Mouse (Mus musculus): ENCODE results near the gene Notch1.

Gene Notch1

GRCm38 (mm10) chr2:26516275-26516674, at the start of gene Notch1:
TSS of gene Notch1 (minus strand) at chr2:26516663.
- no peak for DNase-seq (ENCODE audit: low spot score in 2 of 2)

DNA sequence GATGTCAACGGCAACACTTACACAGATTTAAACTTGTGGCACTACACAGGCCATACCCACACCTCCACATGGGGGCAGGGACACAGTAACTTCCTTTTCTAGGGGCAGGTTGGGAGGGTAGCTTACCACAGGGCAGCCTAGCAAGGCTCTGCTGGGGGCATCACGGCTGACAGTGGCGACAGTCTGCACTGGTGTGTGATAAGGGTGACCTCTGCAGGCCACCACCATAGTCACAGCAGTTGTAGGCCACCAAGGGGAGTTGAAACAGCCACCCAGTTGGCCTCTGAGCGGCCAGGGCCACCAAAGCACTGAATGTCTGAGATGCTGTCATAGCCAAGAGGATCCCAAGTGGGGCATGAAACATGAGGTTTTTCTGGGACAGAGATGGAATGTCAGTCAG, 49.8 kb upstream of the Notch1 start:
- peak; percentile 69 to 76 for DNase-seq (ENCODE audit: low spot score in 2 of 2)

- DNase-seq (ENCODE audit: low spot score in 2 of 2) = no peak
Measured at GRCm38 (mm10) chr2:26561351-26562016, 45.0 kb upstream of the Notch1 start.

GRCm38 (mm10) chr2:26560506-26560905, 44.0 kb upstream of the Notch1 start:
- no peak for DNase-seq (ENCODE audit: low spot score in 2 of 2)

GRCm38 (mm10) chr2:26556535-26556993, 40.1 kb upstream of the Notch1 start:
- DNase-seq (ENCODE audit: low spot score in 2 of 2) = no peak

DNA sequence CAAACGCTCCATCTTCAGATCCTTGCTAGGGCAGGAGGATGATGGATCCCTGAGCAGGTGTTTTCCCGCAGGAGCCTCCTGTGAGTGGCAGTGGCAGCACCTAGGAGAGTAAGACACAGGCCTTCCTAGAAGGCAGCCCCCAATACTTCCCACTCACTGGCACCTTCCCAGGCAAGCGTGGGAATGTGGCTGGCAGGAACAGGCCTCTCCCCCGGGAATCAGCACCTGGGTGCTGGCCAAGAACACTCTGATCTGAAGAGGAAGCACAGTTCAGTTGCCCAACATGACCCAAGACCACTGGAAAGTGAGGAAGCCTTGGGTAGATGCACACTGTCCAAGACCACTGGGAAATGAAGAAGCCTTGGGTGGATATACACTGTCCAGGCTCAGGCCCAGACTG, 38.6 kb upstream of the Notch1 start:
- no peak for DNase-seq (ENCODE audit: low spot score in 2 of 2)

GRCm38 (mm10) chr2:26553904-26554303, 37.4 kb upstream of the Notch1 start:
- DNase-seq (ENCODE audit: low spot score in 2 of 2) = no peak

DNA sequence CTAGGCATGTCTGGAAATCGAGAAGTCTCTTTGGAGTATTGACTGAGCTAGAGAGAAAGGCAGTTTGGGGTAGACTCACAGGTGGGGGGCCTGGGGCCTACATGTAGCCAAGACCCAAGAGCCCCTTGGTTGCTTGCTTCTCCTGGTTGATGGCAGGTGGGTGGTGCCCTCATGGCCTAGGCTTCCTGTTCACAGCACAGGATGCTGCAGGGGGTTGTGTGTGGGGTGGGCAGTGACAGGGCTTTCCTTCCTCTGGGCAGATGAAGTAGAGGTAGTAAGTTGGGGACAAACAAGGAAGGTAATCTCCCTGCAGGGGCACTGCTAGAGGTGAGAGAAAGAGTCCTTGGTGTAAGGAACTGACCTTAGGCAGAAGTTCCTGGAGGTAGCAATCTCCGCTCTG, 35.6 kb upstream of the Notch1 start:
- DNase-seq (ENCODE audit: low spot score in 2 of 2) = peak in 1 of 2 experiments; percentile 32

GRCm38 (mm10) chr2:26551446-26551845, 35.0 kb upstream of the Notch1 start:
- no peak for DNase-seq (ENCODE audit: low spot score in 2 of 2)

- DNase-seq (ENCODE audit: low spot score in 2 of 2) = no peak
Measured at GRCm38 (mm10) chr2:26550777-26551176, 34.3 kb upstream of the Notch1 start.

GRCm38 (mm10) chr2:26550205-26550604, 33.7 kb upstream of the Notch1 start:
- no peak for DNase-seq (ENCODE audit: low spot score in 2 of 2)

GRCm38 (mm10) chr2:26549801-26550200, 33.3 kb upstream of the Notch1 start:
- DNase-seq (ENCODE audit: low spot score in 2 of 2) = peak in 1 of 2 experiments; percentile 35

DNA sequence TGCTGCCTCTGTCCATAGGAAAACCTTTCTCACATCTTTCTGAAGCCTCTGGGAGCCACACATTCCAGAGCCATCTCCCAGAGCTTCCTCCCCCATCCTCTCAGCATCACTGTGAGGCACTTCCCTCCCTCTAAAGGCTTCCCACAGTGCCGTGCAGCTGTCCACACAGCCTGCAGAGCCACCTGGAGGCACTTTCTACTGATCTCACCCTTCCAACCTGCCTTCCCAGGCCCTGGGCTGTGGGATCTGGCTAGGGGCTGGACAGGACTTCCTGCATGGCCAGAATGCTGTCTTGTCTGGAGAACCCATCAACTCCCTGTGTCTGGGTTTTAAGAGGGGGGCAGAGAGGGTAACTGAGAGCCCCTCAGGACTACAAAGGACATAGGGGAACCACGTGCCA, 31.0 kb upstream of the Notch1 start:
- DNase-seq (ENCODE audit: low spot score in 2 of 2) = no peak

- DNase-seq (ENCODE audit: low spot score in 2 of 2) = peak in 1 of 2 experiments; percentile 24
Measured at GRCm38 (mm10) chr2:26544265-26544664, 27.8 kb upstream of the Notch1 start.

DNA sequence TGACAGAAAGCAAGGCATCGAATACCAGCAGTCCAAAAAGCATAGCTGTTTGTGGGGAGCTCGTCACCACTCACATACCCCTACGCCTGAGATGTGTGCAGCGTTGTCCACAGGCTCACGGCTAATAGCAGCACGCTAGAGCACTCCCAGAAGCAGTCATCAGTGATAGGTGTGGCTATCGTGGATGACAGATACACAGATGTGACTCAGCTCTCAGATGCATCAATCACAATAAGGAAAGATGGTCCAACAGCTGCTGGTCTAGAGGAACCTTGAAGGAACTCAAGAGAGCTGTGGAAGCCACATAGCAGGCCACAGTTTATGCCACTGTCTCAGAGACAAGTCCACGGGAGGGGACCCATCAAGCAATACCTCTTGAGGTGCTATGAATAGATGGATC, 27.3 kb upstream of the Notch1 start:
- DNase-seq (ENCODE audit: low spot score in 2 of 2) = no peak

DNA sequence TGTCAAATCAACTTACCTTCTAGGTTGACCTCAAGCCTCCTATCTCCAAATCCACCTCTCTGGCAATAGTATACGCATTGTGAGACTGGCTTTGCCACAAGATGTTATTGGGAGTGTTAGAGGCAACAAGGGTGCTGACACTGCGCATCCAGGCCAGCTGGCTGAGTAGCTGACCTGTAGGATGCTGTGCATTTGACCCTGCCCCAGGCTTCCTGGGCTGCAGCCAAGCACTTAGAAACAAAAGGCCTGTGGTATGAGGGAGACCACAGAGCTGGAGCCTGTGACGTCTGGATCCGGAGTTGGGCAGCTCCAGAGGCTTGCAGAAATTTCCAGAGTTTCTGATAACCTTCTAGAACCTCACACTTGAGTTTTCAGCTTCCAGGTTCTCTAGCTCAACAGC, 26.7 kb upstream of the Notch1 start:
- DNase-seq (ENCODE audit: low spot score in 2 of 2) = no peak

- DNase-seq (ENCODE audit: low spot score in 2 of 2) = no peak
Measured at GRCm38 (mm10) chr2:26541258-26541910, 24.9 kb upstream of the Notch1 start.

- no peak for DNase-seq (ENCODE audit: low spot score in 2 of 2)
Measured at GRCm38 (mm10) chr2:26540721-26541120, 24.3 kb upstream of the Notch1 start.

GRCm38 (mm10) chr2:26539516-26539915, 23.1 kb upstream of the Notch1 start:
- no peak for DNase-seq (ENCODE audit: low spot score in 2 of 2)

GRCm38 (mm10) chr2:26535517-26536045, 19.1 kb upstream of the Notch1 start:
- DNase-seq (ENCODE audit: low spot score in 2 of 2) = no peak

DNA sequence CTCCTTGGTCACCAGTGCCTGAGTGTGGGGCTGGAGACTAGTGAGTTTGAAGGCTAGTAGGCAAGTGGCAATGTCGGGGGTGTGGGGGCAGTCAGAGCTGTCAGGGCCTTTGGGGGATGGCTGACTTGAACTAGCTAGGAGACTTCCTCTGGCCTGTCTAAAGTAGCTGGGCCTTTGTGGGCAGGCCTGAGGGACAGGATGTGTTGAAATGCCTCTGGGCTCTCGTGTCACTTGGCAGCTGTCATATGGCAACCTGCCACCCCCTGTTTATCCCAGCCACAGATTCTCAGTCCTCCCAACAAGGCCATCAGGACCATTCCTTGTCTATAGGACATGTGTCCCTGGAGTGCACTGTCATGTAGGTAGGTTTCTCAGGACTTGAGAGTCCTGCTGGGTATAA, 18.2 kb upstream of the Notch1 start:
- peak; percentile 20 to 37 for DNase-seq (ENCODE audit: low spot score in 2 of 2)

DNA sequence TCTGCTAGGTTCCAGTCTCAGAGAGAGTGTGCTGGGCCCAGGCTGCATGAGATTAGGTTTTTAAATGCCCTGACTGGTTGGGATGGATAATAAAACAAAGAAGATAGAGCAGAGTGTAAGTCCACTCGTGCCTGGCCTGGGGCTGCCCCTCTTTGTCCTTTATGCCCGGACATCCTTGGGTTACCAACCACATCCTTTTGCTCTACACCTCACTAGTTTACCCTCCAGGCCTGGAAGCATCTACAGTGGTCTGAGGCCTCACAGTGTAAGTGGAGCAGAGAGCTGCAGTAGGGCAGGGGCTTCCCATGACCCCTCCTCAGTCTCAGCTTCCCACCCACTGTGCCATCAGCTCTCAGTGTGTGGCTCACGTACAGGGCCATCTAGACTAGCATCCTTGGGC, 17.7 kb upstream of the Notch1 start:
- no peak for DNase-seq (ENCODE audit: low spot score in 2 of 2)

- no peak for DNase-seq (ENCODE audit: low spot score in 2 of 2)
Measured at GRCm38 (mm10) chr2:26533249-26533648, 16.8 kb upstream of the Notch1 start.
